Mouse (Mus musculus) ovary, postnatal 10 days (tissue): Measurements from ENCODE around the gene Ift140.
"Not testable (repeated sequence)": the region's sequence is repeated elsewhere in the genome, so short reads cannot be mapped to it uniquely, and the experiment has no call there.

Experiments
- DNase-seq: peaks from one replicate; pipeline ENCODE4 v3.0.0; 2022; ENCODE audit warnings: low spot score

Ift140 gene

GRCm38 (mm10) chr17:25117263-25117662 is 101.4 kb downstream of the Ift140 start:
- DNase-seq, result no peak

- no peak for DNase-seq
Observed at GRCm38 (mm10) chr17:25120406-25120805, 104.5 kb downstream of the Ift140 start, which contains the start of gene Ptx4. Ptx4 (plus strand) TSS chr17:25120760.

DNA sequence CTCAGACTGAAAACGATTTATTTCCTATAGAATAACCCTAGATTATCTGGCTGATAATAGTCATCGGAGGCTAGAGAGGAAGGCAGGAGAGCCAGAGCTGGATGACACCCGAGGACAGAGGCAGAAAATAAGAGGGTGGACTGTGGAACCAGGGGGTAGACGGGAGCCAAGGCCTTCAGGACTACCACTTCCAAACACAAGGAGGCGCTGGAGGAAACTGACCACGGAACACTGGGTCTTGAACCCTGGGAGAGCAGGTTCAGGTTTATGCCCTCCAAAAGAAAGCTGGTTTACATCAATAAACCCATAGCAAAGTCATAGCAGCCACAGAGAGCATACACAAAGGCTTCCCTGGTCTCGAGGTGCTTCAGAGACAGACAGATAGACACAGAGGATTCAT is 108.1 kb downstream of the Ift140 start:
- DNase-seq, result no peak

DNA sequence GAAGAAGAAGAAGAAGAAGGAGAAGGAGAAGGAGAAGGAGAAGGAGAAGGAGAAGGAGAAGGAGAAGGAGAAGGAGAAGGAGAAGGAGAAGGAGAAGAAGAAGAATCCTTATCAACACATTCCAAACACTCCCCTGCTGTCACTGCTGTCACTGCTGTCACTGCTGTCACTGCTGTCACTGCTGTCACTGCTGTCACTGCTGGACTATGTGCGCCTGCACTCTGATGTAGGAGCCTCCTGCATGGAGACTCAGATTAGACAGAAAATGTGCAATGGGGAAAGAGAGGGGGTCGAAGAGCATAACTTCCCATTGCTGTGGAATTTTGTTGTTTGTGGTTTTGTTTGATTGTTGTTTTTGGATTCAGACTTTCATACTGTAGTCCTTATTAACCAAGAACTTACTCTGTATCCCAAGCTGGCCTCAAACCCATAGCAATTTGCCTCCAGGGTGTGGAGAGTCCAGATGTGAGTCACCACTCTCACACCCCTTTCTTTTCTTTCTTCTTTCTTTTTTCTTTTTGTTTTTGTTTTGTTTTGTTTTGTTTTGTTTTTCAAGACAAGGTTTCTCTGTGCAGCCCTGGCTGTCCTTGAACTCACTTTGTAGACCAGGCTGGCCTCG is 109.7 kb downstream of the Ift140 start:
- DNase-seq, result not testable (repeated sequence)

- no peak for DNase-seq
Observed at GRCm38 (mm10) chr17:25127079-25127478, 111.2 kb downstream of the Ift140 start.

DNA sequence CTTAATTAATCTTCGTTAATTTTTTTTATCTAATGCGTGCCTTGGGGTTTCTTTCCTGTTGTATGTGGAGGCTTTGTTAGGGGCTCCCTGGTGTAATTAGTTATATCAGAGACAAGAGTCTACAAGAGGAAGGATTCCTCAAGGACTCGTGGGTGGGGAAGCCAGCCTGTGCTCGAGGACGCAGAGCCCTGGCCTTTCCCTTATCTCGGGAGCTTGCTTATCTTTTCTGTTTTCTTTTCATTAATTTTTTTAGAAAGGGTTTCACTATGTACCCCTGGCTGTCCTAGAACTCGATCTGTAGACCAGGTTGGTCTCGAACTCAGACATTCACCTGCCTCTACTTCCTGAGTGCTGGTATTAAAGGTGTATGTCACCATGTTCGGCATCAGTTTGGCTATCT is 111.8 kb downstream of the Ift140 start:
- no peak for DNase-seq

DNA sequence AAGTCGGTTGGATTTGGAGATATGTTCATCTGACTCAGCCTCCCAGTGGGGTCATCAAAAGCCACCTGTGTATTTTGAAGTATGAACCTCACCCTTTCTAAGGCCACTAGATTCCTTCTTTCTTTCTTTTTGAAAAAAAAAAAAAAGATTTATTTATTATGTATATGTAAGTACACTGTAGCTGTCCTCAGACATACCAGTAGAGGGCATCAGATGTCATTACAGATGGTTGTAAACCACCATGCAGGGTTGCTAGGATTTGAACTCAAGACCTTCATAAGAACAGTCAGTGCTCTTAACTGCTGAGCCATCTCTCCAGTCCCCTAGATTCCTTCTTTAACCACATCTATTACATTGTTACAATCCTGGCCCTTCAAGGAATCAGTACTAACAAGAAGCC is 114.2 kb downstream of the Ift140 start:
- DNase-seq, result no peak

GRCm38 (mm10) chr17:25133275-25133698 is 117.4 kb downstream of the Ift140 start, which contains the start of gene Clcn7:
Clcn7 (plus strand) TSS chr17:25133391.
- peak; percentile 84 for DNase-seq

- no peak for DNase-seq
Observed at GRCm38 (mm10) chr17:25135622-25136021, 119.7 kb downstream of the Ift140 start.

DNA sequence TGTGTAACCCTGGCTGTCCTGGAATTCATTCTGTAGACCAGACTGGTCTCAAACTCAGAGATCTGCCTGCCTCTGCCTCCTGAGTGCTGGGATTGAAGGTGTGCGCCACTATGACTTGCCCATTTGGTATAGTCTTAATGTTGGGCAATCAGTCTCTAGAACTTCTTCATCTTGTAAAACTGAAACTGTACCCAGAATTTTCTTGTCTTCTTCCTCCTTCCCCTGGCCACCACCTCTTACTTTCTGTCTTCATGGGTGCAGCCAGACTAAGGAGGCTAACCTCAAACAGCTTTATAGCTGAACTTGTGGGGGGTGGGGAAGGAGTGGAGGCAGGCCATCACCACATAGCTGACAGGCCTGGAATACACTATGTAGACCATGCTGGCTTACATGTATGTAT is 122.9 kb downstream of the Ift140 start:
- DNase-seq, result no peak

- DNase-seq, result no peak
Observed at GRCm38 (mm10) chr17:25139960-25140359, 124.1 kb downstream of the Ift140 start.
